Mouse (Mus musculus) layer of hippocampus, adult 8-10 months (tissue): ENCODE measurements at regions not wholly inside any gene's neighbourhood (a gene's known extent, or its start where the extent isn't known, plus 50 kb on each side); places are given as distances from the start of the nearest gene placed in this dataset.

ENCODE experiments used
- DNase-seq, 2 experiments: peaks; one replicate each; pipeline ENCODE4 v3.0.0; 2022; ENCODE audit warnings: low spot score in 2 of 2

DNA sequence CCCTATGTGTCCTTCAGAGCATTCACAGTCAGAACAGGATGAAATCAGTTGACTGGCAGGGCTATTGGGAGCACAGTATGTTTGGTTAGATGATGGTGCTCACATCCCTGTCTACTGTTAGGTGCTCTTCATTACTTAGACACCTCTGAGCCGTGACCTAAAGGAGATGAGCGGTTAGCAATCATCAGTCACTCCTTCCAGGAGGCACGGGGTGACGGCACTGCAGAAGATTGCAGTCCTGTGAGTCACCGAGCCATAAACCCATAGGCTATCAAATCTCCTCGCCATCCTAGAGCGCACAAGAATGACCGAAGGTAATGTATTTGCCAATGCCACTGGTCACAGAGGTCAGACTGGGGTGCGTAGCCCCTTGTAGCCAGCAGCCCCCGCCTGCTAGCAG, 176.8 kb upstream of the Arl4c start:
- DNase-seq = no peak

DNA sequence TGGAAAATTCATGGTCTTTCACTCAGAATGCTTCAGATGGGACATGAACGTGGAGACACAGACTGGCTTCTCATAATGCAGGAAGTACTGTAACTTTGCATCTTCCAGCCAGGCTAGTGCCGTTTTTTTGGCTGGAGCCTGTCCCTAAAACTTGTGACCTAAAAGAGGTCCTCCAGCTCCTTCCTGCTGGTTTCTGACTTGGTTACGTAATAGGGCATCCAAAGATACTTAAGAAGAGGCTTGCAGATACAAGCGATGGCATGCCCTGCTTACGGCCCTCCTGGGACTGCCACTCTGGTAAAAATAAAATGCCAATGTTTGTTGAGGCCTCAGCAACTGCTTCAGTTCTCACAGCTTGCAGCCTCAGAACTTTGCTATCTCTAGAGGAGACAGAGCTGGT, 177.3 kb upstream of the Arl4c start:
- no peak for DNase-seq

DNA sequence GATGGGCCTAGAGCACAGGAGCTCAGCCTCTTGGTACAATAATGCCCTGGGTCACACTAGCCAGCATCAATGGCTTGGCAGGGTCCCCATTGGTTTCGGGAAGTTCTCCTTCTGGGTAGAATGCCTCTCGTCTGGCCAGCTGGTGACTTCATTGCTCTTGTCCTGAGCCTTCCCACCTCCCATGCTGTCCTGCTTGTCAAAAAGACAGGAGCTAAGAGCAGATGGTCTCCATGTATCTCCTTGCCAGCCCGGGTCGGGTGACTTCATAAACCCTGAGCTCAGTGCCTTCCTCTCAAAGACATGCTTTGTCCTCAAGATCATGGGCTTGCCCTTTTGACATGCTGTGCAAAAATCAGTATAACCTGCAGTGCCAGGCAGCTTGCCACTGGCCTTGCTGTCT, 179.2 kb upstream of the Sh3bp4 start:
- DNase-seq = no peak

DNA sequence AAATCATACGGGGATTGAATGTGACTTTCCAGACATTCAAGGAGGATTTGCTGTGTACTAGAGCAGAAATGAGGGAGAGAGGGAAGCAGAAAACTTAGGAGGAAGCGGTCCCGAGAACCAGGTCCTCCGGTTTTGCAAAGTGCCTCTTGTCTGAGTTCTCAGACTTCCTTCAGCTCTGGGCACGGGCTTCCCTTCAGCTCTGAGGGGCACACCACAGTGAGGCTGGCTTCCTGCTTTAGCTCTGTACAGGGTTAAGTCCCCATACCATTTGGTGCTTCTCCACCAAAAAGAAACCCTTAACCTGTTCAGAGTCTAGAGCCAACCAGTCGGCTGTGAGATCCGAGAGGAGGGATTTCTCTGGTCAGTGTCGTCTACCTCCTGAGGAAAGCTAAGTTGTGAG, 167.8 kb upstream of the Sh3bp4 start:
- DNase-seq = no peak

DNA sequence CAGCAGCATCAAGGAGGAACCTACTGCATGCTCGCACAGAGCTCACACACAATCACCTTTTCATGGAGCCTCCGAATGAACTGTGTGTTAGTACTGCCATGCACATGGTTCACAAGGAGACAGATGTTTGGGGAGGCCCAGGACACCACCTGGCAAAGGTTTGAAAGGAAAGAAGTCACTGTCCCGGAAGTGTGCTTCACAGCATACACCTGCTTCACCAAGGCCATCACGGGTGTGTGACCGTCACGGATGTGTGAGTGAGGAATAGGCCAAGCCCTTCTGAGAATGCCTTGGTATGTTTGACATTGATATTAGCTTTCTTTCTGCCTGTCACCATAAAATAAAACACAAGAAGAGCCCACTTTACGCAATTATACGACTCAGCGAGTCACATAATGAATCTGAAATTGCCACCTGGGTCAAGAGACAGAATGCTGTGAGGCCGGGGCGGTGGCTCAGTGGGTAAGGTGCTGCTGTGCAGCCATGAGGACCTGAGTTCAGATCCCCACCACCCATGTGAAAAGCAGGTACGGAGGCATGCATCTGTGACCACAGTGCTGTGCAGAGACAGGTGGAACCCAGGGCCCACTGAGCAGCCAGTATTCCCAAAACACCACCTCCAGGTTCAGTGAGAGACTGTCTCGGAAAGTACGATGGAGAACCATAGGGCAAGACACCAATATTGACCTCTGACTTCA, 162.3 kb upstream of the Sh3bp4 start:
- no peak for DNase-seq

DNA sequence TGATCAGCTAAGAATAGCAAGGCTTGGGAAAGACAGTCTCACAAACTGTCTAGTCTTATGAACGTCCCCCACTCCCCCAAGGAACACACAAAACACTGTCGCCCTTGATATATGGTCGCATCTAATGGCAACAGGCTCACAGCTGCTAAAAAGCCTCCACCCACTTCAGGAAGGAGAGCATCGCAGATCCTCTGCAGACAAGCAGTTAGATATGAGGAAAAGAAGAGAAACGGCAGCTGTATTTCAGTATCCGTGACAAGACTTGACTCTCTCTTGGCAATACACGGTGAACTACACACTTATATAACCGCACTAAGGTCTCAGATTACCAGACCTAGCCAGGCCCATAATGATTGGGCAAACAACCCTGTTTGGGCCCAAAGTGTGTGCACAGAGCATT, 161.5 kb upstream of the Sh3bp4 start:
- no peak for DNase-seq

DNA sequence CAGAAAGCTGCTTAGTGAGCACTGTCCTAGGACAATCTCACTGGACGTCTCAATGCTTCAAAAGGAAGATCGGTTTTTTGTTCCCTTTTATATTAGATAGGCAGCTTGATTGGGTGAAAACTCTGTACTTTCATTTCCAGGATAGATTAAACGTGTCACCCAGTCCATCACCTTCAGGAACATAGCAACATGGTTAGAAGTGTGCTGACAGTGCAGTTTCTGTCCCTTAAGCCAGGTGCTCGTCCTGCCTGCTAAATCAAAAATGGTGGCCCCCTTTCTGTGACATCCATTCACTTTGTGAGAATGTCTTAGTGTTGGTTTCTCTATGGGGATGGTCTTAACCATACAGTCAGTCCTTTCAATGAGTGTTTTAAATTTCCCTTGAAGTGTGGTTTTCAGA, 160.9 kb upstream of the Sh3bp4 start:
- no peak for DNase-seq

DNA sequence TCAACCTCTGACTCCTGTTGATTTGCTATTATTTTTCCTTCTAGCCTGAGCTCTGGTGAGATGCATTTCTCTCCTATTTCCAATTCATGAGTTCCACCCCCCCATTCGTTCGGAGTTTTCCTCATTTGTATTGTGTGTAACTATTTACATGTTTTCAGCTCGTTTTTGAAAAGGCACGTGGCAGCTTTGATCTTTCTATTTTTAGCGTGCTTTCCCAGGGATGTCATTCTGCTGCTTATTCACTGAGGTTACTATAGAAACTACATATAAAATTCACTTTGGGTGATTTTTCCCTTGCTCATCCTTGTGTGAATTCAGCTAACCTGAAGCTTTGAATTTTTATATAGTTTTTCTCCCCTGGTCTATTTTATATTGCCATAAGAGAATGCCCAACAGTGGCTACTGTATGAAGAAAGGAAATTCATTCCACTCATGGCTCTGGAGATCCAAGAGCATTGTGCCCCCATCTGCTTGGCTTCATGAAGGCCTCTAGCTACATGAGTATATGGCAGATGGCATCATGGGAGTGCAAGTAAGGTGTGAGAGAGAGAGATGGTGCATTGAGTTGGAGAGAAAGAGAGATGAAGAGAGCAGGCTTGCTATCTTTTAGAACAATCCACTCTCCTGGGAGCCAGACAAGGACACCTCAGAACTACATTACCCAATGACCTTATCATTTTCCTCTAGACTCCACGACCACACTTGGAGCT, 160.2 kb upstream of the Sh3bp4 start:
- DNase-seq = no peak

DNA sequence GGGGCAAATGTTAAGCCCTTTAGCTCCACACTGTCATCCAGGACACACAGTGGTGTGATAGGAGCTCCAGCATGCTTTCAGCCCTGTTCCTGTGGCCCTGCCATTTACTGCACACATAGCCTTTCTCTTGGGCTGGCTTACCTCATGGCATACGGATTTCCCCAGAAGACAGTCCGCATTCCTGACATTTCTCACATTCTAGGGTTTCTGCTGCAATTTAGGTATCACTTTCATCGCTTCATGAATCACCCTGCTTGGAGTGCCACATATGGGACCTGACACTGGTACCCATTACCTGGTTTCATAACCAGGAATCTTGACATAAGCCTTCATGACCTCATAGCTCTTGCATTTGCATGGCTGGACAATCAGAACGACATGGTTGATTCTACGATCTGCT, 158.5 kb upstream of the Sh3bp4 start:
- no peak for DNase-seq

DNA sequence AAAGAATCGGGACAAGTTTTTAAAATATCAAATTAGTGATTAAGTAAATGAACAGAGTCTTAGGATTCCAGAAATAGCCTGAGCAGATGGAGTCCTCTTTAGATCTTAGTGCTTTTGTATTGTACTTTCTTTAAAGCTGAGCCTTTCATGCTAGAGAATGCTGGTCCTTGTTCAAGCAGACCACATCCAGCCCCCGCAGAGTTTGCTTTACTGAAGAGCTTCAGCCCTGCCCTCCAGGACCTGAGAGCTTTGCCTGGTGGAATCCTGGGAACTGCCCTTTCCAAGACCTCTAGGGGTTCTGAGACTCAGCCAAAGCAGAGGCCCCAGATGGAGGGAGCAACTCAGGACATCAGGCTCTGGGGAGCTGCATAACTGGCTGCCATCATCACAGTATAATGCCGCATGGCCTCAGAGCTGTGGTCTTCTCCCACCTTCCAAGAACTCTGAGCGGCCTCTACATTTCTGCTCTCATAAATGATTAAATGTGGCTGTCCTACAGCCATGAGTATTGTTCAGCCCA, 153.6 kb upstream of the Sh3bp4 start:
- peak in 1 of 2 experiments; percentile 23 for DNase-seq

DNA sequence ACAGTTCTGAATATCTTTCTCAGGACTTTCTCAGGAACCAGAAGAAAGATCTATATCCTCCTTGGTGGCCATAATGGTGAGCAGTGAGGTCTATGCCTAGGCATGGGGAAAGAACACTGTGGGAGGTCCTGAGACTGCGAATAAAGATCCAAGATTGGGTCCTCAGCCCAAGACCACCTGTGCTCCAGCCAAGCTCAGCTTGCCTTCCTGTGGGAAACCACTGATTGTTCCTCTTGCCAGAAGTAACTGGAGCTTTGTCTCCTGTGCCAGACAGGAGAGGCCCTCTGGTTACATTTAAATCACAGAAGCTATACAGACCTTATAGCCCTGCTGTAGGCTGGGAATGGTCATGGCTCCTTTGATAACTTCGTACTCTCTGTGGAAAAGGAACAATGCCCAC, 148.8 kb upstream of the Sh3bp4 start:
- DNase-seq = no peak

DNA sequence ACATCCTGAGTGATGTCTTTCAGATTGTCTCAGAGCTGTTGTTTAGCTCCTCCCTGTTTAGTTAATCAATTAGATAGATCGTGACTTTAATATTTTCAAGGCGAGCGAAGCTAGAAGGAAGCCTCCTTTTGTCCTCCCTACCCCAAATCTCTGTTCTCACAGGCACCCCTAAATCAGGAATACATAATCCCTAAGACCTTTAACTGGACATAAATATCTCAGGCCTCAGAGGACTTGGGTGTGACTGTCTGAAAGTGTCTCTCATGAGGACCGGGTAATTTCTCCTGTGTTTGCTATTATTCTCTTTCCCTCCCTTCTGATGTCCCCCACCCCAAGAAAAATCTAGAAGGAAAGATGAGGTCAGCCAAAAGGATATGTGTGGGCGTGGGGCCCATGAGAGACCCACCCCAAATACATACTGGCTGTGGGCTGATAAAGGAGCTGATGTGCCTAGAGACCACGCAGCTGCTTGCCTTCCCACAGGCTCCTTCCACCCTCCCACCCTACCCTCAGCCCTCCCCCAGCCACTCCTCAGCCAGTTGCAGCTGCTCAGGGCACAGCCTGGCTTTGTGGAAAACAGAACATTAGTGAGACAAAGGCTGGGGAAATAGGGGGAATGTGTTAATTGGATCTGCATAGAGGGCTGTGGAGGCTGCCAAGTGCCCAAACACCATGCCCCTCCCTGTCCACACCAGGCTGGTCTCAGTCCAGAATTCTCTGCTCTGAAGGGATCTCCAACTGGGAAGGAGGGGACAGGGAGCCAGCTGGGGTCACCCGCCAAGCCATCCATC, 146.2 kb upstream of the Sh3bp4 start:
- DNase-seq = peak in 1 of 2 experiments; percentile 33

DNA sequence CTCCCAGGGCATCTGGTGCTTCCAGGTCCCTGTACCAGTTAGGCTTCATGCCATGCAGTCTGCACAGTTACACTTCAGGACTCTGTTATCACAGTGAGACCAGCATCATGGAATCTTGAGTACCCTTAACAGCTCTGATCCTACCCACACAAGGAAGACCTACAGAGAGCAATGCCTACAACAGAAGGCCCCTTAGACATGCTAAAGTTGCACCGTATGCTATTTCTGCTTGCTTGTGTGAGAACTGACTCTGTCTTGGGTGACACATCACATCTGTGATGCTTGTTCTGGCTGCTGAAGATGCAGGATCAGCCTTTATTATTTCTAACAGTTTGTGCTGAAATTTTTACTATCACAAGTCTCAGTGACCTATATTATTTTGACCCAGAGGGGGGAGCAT, 135.0 kb upstream of the Sh3bp4 start:
- DNase-seq = peak in 1 of 2 experiments; percentile 6

DNA sequence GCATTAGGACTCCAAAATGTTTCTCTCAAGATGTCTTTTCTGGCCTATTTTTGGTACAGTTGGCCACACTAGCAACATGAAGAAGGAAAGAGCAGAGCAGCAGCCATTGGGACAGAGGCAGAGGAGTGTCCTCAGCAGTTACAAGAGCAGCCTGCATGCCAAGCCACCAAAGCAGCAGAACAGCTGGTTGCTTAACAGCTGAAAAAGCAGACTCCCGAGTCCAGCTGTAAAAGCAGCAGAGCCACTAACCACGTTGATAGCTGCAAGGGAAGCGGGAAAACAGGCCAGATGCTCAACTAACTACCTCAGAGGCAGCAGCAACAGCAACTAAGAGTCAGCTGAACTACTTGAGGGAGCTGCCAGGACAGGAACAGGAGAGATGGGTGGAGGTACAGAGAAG, 134.4 kb upstream of the Sh3bp4 start:
- no peak for DNase-seq

DNA sequence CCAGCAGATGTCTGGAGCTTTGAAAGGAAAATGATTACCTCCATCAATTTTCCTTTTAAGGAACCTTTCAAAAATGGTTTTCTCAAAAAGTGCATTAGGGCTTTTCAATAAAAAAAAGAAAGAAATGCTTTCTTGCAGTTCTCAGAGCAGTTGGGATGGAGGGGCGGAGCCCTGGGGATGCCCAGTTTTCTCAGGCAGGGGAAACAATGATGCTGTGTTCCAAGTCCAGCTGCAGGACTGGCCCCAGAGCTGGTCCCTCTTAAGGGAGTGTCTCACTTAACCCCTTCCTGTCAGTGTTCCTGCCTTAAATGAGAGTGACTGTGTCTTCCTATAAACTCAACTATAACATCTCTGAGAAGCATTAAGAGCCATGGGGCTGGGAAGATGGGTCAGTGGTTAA, 132.9 kb upstream of the Sh3bp4 start:
- no peak for DNase-seq

DNA sequence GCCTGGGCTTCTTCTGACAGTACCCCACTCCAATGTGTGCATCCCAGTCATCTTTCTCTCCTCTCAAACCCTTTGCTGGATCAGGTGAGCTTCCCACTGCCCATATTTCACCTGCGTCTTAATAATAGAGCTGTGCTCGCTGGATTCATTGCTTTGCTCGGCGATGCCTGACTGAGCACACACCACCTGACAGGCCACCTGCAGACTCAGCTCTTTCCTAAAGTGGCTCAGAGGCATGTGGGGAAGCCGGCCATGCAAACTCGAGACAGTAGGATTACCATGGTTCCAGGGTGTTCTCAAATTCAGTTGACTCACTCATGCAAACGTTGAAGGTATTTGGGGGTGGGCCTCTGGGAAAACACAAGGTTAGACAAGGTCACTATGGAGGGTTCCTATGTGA, 131.8 kb upstream of the Sh3bp4 start:
- DNase-seq = no peak

DNA sequence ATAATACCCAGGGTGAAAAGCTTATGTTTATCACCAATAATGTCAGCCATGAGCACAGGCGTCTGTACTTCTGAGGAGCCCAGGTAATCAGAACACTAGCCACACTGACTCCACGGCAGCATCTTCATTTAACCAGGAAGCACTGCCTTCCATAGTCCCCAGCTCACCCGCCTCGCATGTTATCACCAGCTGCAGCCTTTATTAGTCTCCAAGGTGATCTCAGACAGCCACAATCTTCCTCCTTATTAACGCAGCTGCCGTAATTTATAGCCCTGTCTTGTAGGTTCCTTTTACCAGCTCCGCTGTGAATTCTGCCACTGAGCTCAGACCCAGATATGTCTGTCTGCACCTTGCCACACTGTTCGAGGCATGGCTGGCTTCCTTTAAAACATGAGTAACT, 127.2 kb upstream of the Sh3bp4 start:
- DNase-seq = no peak

DNA sequence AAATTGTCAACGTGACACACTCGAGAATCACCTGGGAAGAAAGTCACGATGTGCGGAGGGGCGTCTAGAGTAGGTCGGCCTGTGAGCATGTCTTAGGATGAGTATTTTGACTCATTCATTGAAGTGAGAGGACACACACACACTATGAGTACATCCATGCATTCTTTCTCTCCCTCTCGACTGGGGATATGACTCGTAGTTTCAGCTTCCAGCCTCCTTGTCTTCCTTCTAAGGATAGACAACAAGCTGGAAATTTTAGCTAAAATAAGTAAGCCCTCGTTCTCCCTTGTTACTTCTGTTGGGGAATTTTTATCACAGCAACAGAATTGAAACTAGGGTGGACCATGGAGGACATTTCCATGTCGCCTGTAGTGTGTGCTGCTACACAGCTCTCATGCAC, 124.3 kb upstream of the Sh3bp4 start:
- no peak for DNase-seq

DNA sequence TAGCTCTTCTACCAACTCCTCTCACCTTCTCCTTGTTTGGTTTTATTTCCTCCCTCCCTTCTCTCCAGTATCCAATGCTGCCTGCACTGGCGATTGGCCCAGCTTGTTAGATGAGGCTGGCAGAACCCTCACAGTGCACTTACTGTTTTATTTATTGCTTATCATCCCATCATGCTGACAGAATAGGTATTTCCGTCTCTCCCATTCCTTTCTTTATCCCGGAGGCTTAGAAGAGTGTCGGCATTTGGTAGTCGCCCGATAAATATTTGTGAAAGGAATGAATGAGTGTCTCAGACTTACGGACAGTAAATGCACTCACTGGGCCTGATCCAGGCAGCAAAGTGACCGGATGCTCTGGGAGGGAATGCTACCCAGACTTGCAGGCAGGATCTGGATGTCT, 123.8 kb upstream of the Sh3bp4 start:
- no peak for DNase-seq

DNA sequence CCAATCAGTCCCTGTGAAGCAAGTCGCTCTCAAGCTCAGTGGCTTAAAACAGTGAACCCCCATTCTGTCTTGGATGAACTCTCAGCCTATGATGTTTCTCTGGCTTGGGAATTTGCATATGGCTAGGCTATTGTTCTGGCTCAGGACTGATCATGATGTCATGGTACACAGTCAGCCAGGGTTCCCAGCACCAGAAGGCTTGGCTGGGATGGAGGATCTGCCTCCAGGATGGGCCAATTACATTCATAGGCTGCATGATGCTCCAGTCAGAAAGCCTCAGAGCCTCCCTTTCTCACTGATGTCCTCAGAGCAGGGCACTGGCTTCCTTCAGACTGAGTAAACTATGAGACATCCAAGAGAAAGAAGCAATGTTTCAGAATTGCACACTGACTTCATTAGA, 120.3 kb upstream of the Sh3bp4 start:
- no peak for DNase-seq

DNA sequence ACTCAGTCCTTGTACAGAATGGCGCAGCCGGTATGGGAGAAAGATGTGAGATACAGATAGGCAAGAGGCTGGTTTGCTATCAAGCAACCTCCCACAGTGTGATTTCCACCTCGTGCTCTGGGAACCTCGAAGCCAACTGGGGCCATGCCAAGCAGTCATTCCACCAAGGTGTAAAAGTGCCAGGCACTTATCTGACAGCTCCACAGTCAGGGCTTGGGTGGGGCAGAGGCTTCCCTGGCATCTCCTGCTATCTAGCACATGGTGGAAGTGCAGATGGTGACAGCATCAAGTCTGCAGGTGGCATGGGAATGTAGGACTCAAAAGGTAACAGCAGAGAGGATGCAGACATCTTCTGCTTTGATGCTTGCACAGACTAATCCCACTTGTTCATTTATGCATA, 116.7 kb upstream of the Sh3bp4 start:
- DNase-seq = no peak

DNA sequence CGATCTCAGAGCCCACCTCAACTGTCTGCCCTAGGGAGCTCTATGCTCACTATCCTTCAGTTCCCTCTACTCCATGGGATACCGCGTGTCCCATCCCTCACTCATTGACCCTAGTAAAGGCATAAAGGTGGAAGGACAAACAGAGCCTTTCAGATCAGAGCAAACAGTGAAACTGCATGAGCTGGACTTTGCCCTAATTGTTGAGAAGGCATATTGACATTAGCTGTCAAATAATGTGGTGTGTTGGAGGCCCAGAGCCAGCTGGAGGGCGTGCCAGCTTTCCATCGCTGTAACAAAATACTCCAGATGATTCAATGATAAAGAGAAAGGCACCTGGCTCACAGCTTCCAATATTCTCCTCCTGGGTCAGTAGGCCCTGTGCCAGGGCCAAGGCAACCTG, 115.4 kb upstream of the Sh3bp4 start:
- no peak for DNase-seq
